Mouse (Mus musculus) liver, postnatal 0 days (tissue): ENCODE results near the gene Nasp. TPM values are rescaled to one million over a fixed set of nuclear protein-coding genes. Genes with fewer than 3 reads are reported as not detected.
A peak's percentile ranks its signal among the peaks of the same experiment; 100 is the strongest.

Source experiments
- ATAC-seq: fragments of 200-750 bp; cut with Nextera tagmentation; 2 replicates; pipeline ENCODE4 v1.8.0; 2017; ENCODE audit warnings: mild to moderate bottlenecking, moderate library complexity
- DNase-seq: peaks from one replicate; pipeline ENCODE4 v3.0.0-alpha.2; 2016
- H3K27ac ChIP-seq: fragments of 300-500 bp; sonication (generic); 2 replicates; pipeline ENCODE4 v1.5.1; 2014; ENCODE audit warnings: antibody characterized with exemption, moderate library complexity, mild to moderate bottlenecking, low read depth
- H3K27me3 ChIP-seq: fragments of 300-500 bp; sonication (generic); 2 replicates; pipeline ENCODE4 v1.6.1; 2014; ENCODE audit warnings: low read length, control low read depth, mixed read lengths; ENCODE audit not compliant: insufficient read depth
- H3K36me3 ChIP-seq: fragments of 300-500 bp; sonication (generic); replicated peaks from 2 replicates; pipeline ENCODE4 v1.6.1; 2014; ENCODE audit warnings: mild to moderate bottlenecking, control low read depth, low read length, moderate library complexity, mixed read lengths; ENCODE audit not compliant: insufficient read depth
- H3K4me1 ChIP-seq: fragments of 300-500 bp; sonication (generic); 2 replicates; pipeline ENCODE4 v1.6.1; 2014; ENCODE audit warnings: antibody characterized with exemption, mild to moderate bottlenecking, control low read depth; ENCODE audit not compliant: insufficient read depth
- H3K4me2 ChIP-seq: fragments of 300-500 bp; sonication (generic); 2 replicates; pipeline ENCODE4 v1.6.1; 2014; ENCODE audit warnings: low read depth, mild to moderate bottlenecking, low read length, moderate library complexity, mixed read lengths
- H3K4me3 ChIP-seq: fragments of 300-500 bp; sonication (generic); 2 replicates; pipeline ENCODE4 v1.5.1; 2014; ENCODE audit warnings: low read depth, low read length
- H3K9ac ChIP-seq: fragments of 300-500 bp; sonication (generic); replicated peaks from 2 replicates; pipeline ENCODE4 v1.6.1; 2014; ENCODE audit warnings: mild to moderate bottlenecking, moderate library complexity
- H3K9me3 ChIP-seq: fragments of 300-500 bp; sonication (generic); 2 replicates; pipeline ENCODE4 v1.6.1; 2016; ENCODE audit warnings: mild to moderate bottlenecking, control low read depth, low read length, mixed read lengths
- CTCF ChIP-seq: sonication (generic); IDR thresholded peaks from 2 replicates; pipeline ENCODE4 v1.5.1; 2016; ENCODE audit warnings: antibody characterized with exemption, low read depth
- EP300 ChIP-seq: IDR thresholded peaks from 2 replicates; pipeline ENCODE4 v1.6.1; 2016; ENCODE audit warnings: antibody characterized with exemption, low read depth, mild to moderate bottlenecking
- whole genome bisulfite sequencing: fragments of 180-500 bp; shearing (Covaris S2); extraction: QIAGEN DNeasy Blood & Tissue Kit; methylation state at CpG from one replicate; pipeline ENCODE4 v1.1.7; 2014; ENCODE audit not compliant: insufficient replicate concordance; 5-methylcytosine and 5-hydroxymethylcytosine counted together
- polyA plus RNA-seq: library from polyadenylated mRNA; unstranded; fragments of >200 nt; fragmentation: Nextera tagmentation; extraction: Ambion mirVana; gene quantifications from 2 replicates; pipeline ENCODE4 v1.2.1, GENCODE M21; 2015

The Nasp gene
- polyA plus RNA-seq, 1 experiment from 2014 or later = 30.0 TPM

DNA sequence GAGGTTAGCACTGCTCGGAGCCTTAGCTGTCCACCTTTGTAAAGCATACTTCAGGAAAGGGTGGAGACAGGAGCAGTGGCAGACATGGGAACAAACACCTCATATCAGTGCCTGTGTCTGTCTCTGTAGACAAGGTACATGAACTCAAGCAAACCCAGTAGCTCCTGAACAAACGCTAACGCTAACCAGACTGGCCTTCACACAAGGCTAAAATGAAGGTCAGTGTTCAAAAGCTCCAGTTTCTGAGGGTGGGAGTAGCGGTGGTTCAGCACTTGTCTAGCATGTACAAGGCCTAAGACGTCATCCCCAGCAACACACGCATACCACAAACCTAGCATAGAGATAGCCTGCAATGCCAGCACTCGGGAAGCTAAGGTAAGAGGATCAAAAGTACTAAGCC is 17.9 kb upstream of the Nasp start:
- H3K4me3 ChIP-seq = no peak overlapping the region
- ATAC-seq (no peak), DNase-seq (no peak)
- H3K4me2 ChIP-seq = no peak overlapping the region
- TF ChIP-seq EP300 (no peak), CTCF (no peak)
- no peak overlapping the region for H3K9ac ChIP-seq
- H3K27me3 ChIP-seq = no peaks in the 10 kb centered on the region
- peaks cover 32% of the 10 kb centered on the region for H3K36me3 ChIP-seq
- peaks cover 18% of the 10 kb centered on the region for H3K4me1 ChIP-seq
- no peaks in the 10 kb centered on the region for H3K9me3 ChIP-seq
- no peak overlapping the region for H3K27ac ChIP-seq
- WGBS = 72% methylated on average over 7 of the region's 7 CpGs

GRCm38 (mm10) chr4:116644326-116644725 is 16.6 kb upstream of the Nasp start:
- no peak overlapping the region for H3K27ac ChIP-seq
- H3K4me1 ChIP-seq = peaks cover 9% of the 10 kb centered on the region; the same call in 1 of the 2 replicates
- 34% methylated on average over 6 of the region's 6 CpGs for WGBS
- H3K4me2 ChIP-seq = no peak overlapping the region
- H3K36me3 ChIP-seq = peaks cover 41% of the 10 kb centered on the region
- TF ChIP-seq EP300 (no peak), CTCF (peak; percentile 72)
- H3K9me3 ChIP-seq = no peaks in the 10 kb centered on the region
- no peak overlapping the region for H3K9ac ChIP-seq
- peak; percentile 44 for DNase-seq
- no peak overlapping the region for H3K4me3 ChIP-seq
- peak; percentile 53 for ATAC-seq
- H3K27me3 ChIP-seq = no peaks in the 10 kb centered on the region

- peaks cover 57% of the 10 kb centered on the region for H3K36me3 ChIP-seq
- WGBS = 94% methylated on average over 1 of the region's 1 CpGs
- no peak overlapping the region for H3K9ac ChIP-seq
- no peaks in the 10 kb centered on the region for H3K9me3 ChIP-seq
- no peak for ATAC-seq
- H3K4me3 ChIP-seq = no peak overlapping the region
- TF ChIP-seq CTCF (peak; percentile 39), EP300 (no peak)
- H3K27ac ChIP-seq = no peak overlapping the region
- no peak overlapping the region for H3K4me2 ChIP-seq
- no peak for DNase-seq
- no peaks in the 10 kb centered on the region for H3K4me1 ChIP-seq
- H3K27me3 ChIP-seq = no peaks in the 10 kb centered on the region
These were observed 14.3 kb upstream of the Nasp start for GRCm38 (mm10) chr4:116642071-116642470.

DNA sequence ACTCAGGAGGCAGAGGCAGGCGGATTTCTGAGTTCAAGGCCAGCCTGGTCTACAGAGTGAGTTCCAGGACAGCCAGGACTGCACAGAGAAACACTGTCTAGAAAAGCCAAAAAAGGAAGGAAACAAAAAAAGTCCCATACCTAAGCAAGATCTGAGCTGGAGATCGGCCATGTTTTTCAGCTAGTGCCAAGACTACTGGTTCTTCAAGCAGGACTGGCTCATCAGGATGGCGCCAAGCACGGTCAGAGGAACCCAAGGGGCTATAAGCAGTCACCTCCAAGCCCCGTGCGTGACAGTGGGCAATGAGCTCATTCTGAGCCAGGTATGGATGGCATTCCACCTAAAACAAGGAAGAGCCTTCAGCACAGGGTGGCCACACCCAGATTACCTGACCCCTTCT is 11.1 kb upstream of the Nasp start:
- Histone ChIP-seq H3K27ac (no peak overlapping the region), H3K4me1 (no peaks in the 10 kb centered on the region), H3K4me3 (no peak overlapping the region), H3K9me3 (no peaks in the 10 kb centered on the region), H3K27me3 (no peaks in the 10 kb centered on the region), H3K4me2 (no peak overlapping the region), H3K9ac (no peak overlapping the region), H3K36me3 (peaks cover 74% of the 10 kb centered on the region)
- WGBS = 89% methylated on average over 6 of the region's 6 CpGs
- ATAC-seq (no peak), DNase-seq (no peak)
- no peak for TF ChIP-seq CTCF
- no peak for TF ChIP-seq EP300

GRCm38 (mm10) chr4:116635197-116635596 is 7.5 kb upstream of the Nasp start:
- WGBS = 93% methylated on average over 1 of the region's 1 CpGs
- ATAC-seq (no peak), DNase-seq (no peak)

DNA sequence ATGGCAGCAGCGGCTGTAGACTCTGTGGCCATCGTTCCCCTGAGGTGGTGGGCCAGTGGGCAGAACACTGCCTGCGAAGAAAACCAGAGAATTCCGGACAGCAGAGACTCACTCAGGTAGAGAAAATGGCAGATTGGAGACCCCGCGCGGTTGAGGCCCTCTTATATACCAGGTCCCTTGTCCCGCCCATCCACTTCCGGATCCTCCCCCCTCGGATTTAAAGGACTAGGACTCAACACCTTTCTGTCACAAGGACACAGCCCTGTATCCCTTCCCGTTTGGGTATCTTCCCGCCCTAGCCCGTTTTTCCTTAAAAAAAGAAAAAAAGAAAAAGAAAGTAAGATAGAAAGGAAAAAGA is 403 bp downstream of the Nasp start:
- H3K27ac ChIP-seq = peak overlapping the region; percentile 94
- DNase-seq = peak; percentile 93
- 0 out of 2 replicates have a peak, but pooled peaks cover 5% of the 10 kb centered on the region for H3K36me3 ChIP-seq
- peak overlapping the region; percentile 98 for H3K4me3 ChIP-seq
- peak; percentile 89 for ATAC-seq
- peak overlapping the region; percentile 96 for H3K9ac ChIP-seq
- TF ChIP-seq CTCF (0 out of 2 replicates have a peak, but pooled peaks have one; percentile 0), EP300 (0 out of 2 replicates have a peak, but pooled peaks have one; percentile 25)
- H3K4me2 ChIP-seq = peak overlapping the region; percentile 97
- H3K4me1 ChIP-seq = peaks cover 16% of the 10 kb centered on the region
- H3K27me3 ChIP-seq = no peaks in the 10 kb centered on the region
- H3K9me3 ChIP-seq = no peaks in the 10 kb centered on the region
- under 1% methylated on average over 13 of the region's 13 CpGs for WGBS

More at GRCm38 (mm10) chr4:116635197-116635596, 7.5 kb upstream of the Nasp start:
- H3K27me3 ChIP-seq = no peaks in the 10 kb centered on the region
- H3K9me3 ChIP-seq = no peaks in the 10 kb centered on the region
- H3K4me3 ChIP-seq = no peak overlapping the region
- H3K4me1 ChIP-seq = no peaks in the 10 kb centered on the region
- no peak overlapping the region for H3K9ac ChIP-seq
- no peak overlapping the region for H3K27ac ChIP-seq
- peaks cover 51% of the 10 kb centered on the region for H3K36me3 ChIP-seq
- TF ChIP-seq CTCF (no peak), EP300 (no peak)
- H3K4me2 ChIP-seq = no peak overlapping the region
